Mouse (Mus musculus) gastrocnemius, adult 2 months (tissue): Measurements from ENCODE around the gene Cep97. TPM values are rescaled to one million over a fixed set of nuclear protein-coding genes. Genes with fewer than 3 reads are reported as not detected.

ENCODE experiments used
- DNase-seq: peaks from one replicate; pipeline ENCODE4 v3.0.0; 2022
- H3K27ac ChIP-seq: fragments of 200-600 bp; 2 replicates; pipeline ENCODE4 v1.8.1; 2022; ENCODE audit warnings: mild to moderate bottlenecking
- H3K4me3 ChIP-seq: fragments of 200-600 bp; 2 replicates; pipeline ENCODE4 v1.8.1; 2022; ENCODE audit warnings: mild to moderate bottlenecking, moderate library complexity
- CTCF ChIP-seq: fragments of 200-600 bp; IDR thresholded peaks from 2 replicates; pipeline ENCODE4 v1.8.1; 2022; ENCODE audit warnings: antibody characterized with exemption, mild to moderate bottlenecking, moderate library complexity
- intact Hi-C: fragments of 180-260 bp; cut with DNase I; formaldehyde crosslinking; loops from one replicate; pipeline ENCODE4 v1.15.1; 2025
- long read RNA-seq, 2 experiments: library from polyadenylated mRNA; stranded (forward); transcript quantifications; one replicate each; pipeline ENCODE4 v2.0.0; 2021
- total RNA-seq, 2 experiments: library from RNA; stranded (reverse); gene quantifications; 2 replicates each; pipeline ENCODE4 v1.2.3; 2021

The Cep97 gene
- total RNA-seq = 1 to 10 TPM; 5.8 to 6.3 TPM
- long read RNA-seq, experiment 1, full-length matches to known transcripts = 4 of 5 reads
- long read RNA-seq, experiment 1, partial matches to known transcripts = 0 of 5 reads
- long read RNA-seq, experiment 1, other reads (novel, unspliced or antisense) = 1 of 5 reads
- long read RNA-seq, experiment 2, full-length matches to known transcripts = 6 of 6 reads
- long read RNA-seq, experiment 2, partial matches to known transcripts = 0 of 6 reads
- long read RNA-seq, experiment 2, other reads (novel, unspliced or antisense) = 0 of 6 reads

- H3K4me3 ChIP-seq = peak within 1 kb of the TSS; percentile 82
- DNase-seq = peak; percentile 92
- intact Hi-C loops = no loop called here
- TF ChIP-seq CTCF = no peak
- peak within 1 kb of the TSS; percentile 86 for H3K27ac ChIP-seq
Measured at GRCm38 (mm10) chr16:55934453-55935037, at the start of gene Cep97. TSS of gene Cep97 (minus strand) at chr16:55934855.

- no peak for TF ChIP-seq CTCF
- intact Hi-C loops = loop anchor here (2.0 to 5.0 kb wide), 2 partner anchors 54 to 102 kb away; partner anchors contain the start of gene Pcnp
- peak; percentile 39 for DNase-seq
- peak overlapping the region; percentile 93 for H3K4me3 ChIP-seq
- H3K27ac ChIP-seq = peak overlapping the region; percentile 96
Measured at GRCm38 (mm10) chr16:55974903-55975285, 40.2 kb upstream of the Cep97 start.

- no peak for TF ChIP-seq CTCF
- Histone ChIP-seq H3K4me3 (peak overlapping the region; percentile 93), H3K27ac (peak overlapping the region; percentile 96)
- intact Hi-C loops = loop anchor here (2.0 to 5.0 kb wide), 2 partner anchors 54 to 103 kb away; partner anchors contain the start of gene Pcnp
- peak; percentile 96 for DNase-seq
Measured at GRCm38 (mm10) chr16:55974256-55974902, 39.7 kb upstream of the Cep97 start.

GRCm38 (mm10) chr16:55973431-55974255 lies 39.0 kb upstream of the Cep97 start, which contains the start of gene Zbtb11:
TSS of gene Zbtb11 (plus strand) at chr16:55973883.
- peak; percentile 29; the same call in 1 of the 2 replicates for TF ChIP-seq CTCF
- intact Hi-C loops = loop anchor here (2.0 to 5.0 kb wide), 2 partner anchors 55 to 104 kb away; partner anchors contain the start of gene Pcnp
- Histone ChIP-seq H3K27ac (peak within 1 kb of the TSS; percentile 96), H3K4me3 (peak within 1 kb of the TSS; percentile 93)
- DNase-seq = peak; percentile 100

DNA sequence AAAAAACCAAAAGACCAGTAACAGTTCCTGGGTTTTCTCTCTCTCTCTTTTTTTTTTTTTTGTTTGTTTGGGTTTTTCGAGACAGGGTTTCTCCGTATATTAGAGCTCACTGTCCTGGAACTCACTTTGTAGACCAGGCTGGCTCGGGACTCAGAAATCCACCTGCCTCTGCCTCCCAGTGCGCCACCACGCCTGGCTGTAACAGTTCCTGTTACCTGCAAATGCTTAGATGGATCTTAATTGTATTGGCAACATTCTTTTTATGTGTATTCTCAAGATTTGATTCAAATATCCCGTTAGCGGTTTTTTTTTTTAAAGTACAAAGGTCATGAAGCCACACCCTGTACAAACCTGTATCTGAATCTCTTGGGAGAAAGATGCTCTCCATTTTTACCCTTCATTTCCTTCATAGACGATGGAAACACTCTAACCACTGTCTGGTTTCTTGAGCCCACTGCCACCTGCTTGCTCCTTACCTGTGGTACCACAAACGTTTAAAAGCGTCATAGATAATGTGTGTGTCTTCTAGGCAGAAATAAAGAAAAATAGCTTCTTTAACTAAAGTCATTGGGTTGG lies 38.1 kb upstream of the Cep97 start:
- no peak for DNase-seq
- Histone ChIP-seq H3K27ac (peak overlapping the region; percentile 96), H3K4me3 (peak overlapping the region; percentile 93)
- TF ChIP-seq CTCF = no peak
- intact Hi-C loops = loop anchor here (5.0 kb wide), 1 partner anchor 105 kb away; no protein-coding TSS in a partner anchor

- TF ChIP-seq CTCF = no peak
- no peak overlapping the region; the same call in 1 of the 2 replicates for H3K4me3 ChIP-seq
- intact Hi-C loops = loop anchor here (5.0 kb wide), 1 partner anchor 105 kb away; no protein-coding TSS in a partner anchor
- H3K27ac ChIP-seq = no peak overlapping the region
- DNase-seq = no peak
Measured at GRCm38 (mm10) chr16:55971735-55972615, 37.3 kb upstream of the Cep97 start.

DNA sequence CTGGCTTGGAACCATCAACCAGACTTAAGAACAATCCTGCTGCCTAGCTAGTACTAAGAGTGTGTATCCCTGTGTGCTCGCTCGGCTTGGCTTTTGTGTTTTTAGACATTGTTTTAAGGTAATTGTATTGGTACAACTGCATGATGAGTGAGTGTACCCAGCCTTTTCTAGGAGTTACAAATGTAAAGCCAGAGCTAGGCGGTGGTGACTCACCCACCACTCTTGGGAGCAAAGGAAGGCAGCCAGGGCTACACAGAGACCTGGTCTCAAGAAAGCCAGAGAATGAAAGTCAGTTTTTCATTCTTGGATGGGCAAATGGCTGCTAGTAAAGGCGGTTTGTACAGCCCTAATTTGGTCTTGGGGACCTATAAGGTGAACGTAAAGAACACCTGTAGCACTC lies 35.8 kb upstream of the Cep97 start:
- DNase-seq = no peak
- intact Hi-C loops = loop anchor here (5.0 kb wide), 1 partner anchor 107 kb away; no protein-coding TSS in a partner anchor
- Histone ChIP-seq H3K4me3 (no peak overlapping the region), H3K27ac (no peak overlapping the region)
- no peak for TF ChIP-seq CTCF

GRCm38 (mm10) chr16:55969147-55969546 lies 34.5 kb upstream of the Cep97 start:
- intact Hi-C loops = no loop called here
- peak overlapping the region; percentile 35; the same call in 1 of the 2 replicates for H3K27ac ChIP-seq
- peak; percentile 74 for TF ChIP-seq CTCF
- H3K4me3 ChIP-seq = 0 out of 2 replicates have a peak overlapping the region, but pooled peaks have one; percentile 4
- DNase-seq = peak; percentile 53

- peak overlapping the region; percentile 91 for H3K27ac ChIP-seq
- intact Hi-C loops = no loop called here
Measured at GRCm38 (mm10) chr16:55967221-55967620, 32.6 kb upstream of the Cep97 start.

GRCm38 (mm10) chr16:55966212-55966871 lies 31.7 kb upstream of the Cep97 start, which contains the start of gene Rpl24:
TSS of gene Rpl24 (plus strand) at chr16:55966275.
- peak within 1 kb of the TSS; percentile 91 for H3K27ac ChIP-seq
- H3K4me3 ChIP-seq = peak within 1 kb of the TSS; percentile 83
- DNase-seq = peak; percentile 95
- TF ChIP-seq CTCF = no peak
- intact Hi-C loops = no loop called here

More at GRCm38 (mm10) chr16:55967221-55967620, 32.6 kb upstream of the Cep97 start:
- TF ChIP-seq CTCF = no peak
- DNase-seq = no peak
- peak overlapping the region; percentile 83 for H3K4me3 ChIP-seq
